Mouse (Mus musculus) B cell, adult 62 days (primary cell): ENCODE data around the gene Cntln. TPM values are rescaled to one million over a fixed set of nuclear protein-coding genes. Genes with fewer than 3 reads are reported as not detected.

Experiments
- total RNA-seq: library from RNA; stranded (reverse); gene quantifications from 4 replicates; pipeline ENCODE4 v1.2.4, GENCODE M21; 2023

Gene Cntln
- total RNA-seq, result 1.5 to 2.0 TPM (median 2.0 TPM) in 4 replicates

DNA sequence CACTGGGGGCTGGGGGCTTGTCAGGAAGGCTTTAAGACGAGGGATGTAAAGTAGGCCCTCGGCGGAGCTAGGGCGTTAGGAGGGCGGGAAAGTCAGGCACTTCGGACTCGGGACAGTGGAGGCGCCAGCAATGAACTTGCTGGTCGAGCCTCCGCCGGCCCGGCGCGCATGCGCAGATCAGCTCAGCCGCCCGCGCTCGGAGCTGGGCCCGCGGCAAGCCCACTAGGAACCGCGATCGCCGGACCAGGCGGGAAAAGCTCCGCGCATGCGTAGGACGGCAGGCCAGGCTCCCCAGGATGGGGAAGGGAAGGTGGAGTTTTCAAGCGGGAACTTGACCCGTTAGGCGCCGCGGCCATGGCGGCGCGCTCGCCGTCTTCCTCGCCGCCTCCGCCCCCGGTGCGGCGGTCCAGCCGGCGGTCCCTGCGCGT, at the start of gene Cntln:
TSS of gene Cntln (plus strand) at position 199 of the 428 bp plus-strand sequence.

Other genes with a start within 250 kb of the Cntln start
- gene Bnc2, start 209.0 kb upstream of the Cntln start, total RNA-seq, result not detected in 4 replicates